Mouse (Mus musculus) cerebellum, postnatal 10 days (tissue): ENCODE data around the gene Bak1.
A peak's percentile ranks its signal among the peaks of the same experiment; 100 is the strongest.

ENCODE experiments used
- DNase-seq, 2 experiments: peaks; one replicate each; pipeline ENCODE4 v3.0.0; 2021; ENCODE audit warnings: mixed read lengths in 2 of 2

Gene Bak1

GRCm38 (mm10) chr17:27028909-27029308 lies at the start of gene Bak1:
TSS of gene Bak1 (minus strand) at chr17:27029009.
- no peak for DNase-seq

GRCm38 (mm10) chr17:27078499-27078898 lies 49.7 kb upstream of the Bak1 start:
- no peak for DNase-seq

- DNase-seq: peak; percentile 36 to 56
Observed at GRCm38 (mm10) chr17:27077920-27078319, 49.1 kb upstream of the Bak1 start.

GRCm38 (mm10) chr17:27077133-27077532 lies 48.3 kb upstream of the Bak1 start:
- DNase-seq: no peak

- peak; percentile 50 to 54 for DNase-seq
Observed at GRCm38 (mm10) chr17:27074849-27075745, 46.3 kb upstream of the Bak1 start.

GRCm38 (mm10) chr17:27074236-27074635 lies 45.4 kb upstream of the Bak1 start:
- DNase-seq: peak; percentile 55 to 65

- DNase-seq: peak in 1 of 2 experiments; percentile 31
Observed at GRCm38 (mm10) chr17:27073778-27074177, 45.0 kb upstream of the Bak1 start.

- DNase-seq: peak in 1 of 2 experiments; percentile 36
Observed at GRCm38 (mm10) chr17:27073126-27073525, 44.3 kb upstream of the Bak1 start.

- peak; percentile 66 to 69 for DNase-seq
Observed at GRCm38 (mm10) chr17:27072363-27072762, 43.6 kb upstream of the Bak1 start.

- peak; percentile 79 to 85 for DNase-seq
Observed at GRCm38 (mm10) chr17:27071630-27072029, 42.8 kb upstream of the Bak1 start.

GRCm38 (mm10) chr17:27070913-27071312 lies 42.1 kb upstream of the Bak1 start:
- peak in 1 of 2 experiments; percentile 50 for DNase-seq

- peak in 1 of 2 experiments; percentile 48 for DNase-seq
Observed at GRCm38 (mm10) chr17:27069071-27069470, 40.3 kb upstream of the Bak1 start.

GRCm38 (mm10) chr17:27066065-27066464 lies 37.3 kb upstream of the Bak1 start:
- DNase-seq: no peak

- DNase-seq: no peak
Observed at GRCm38 (mm10) chr17:27064195-27064594, 35.4 kb upstream of the Bak1 start.

- DNase-seq: no peak
Observed at GRCm38 (mm10) chr17:27063717-27064116, 34.9 kb upstream of the Bak1 start.

GRCm38 (mm10) chr17:27062684-27063083 lies 33.9 kb upstream of the Bak1 start:
- no peak for DNase-seq

- no peak for DNase-seq
Observed at GRCm38 (mm10) chr17:27061727-27062126, 32.9 kb upstream of the Bak1 start.

- DNase-seq: no peak
Observed at GRCm38 (mm10) chr17:27060698-27061097, 31.9 kb upstream of the Bak1 start.

GRCm38 (mm10) chr17:27057517-27058055 lies 28.8 kb upstream of the Bak1 start:
- no peak for DNase-seq

- DNase-seq: peak; percentile 60 to 65
Observed at GRCm38 (mm10) chr17:27056812-27057516, 28.2 kb upstream of the Bak1 start, which contains the start of gene Itpr3. TSS of gene Itpr3 (plus strand) at chr17:27057304.

GRCm38 (mm10) chr17:27056170-27056569 lies 27.4 kb upstream of the Bak1 start:
- no peak for DNase-seq

- no peak for DNase-seq
Observed at GRCm38 (mm10) chr17:27051514-27051913, 22.7 kb upstream of the Bak1 start.

- DNase-seq: no peak
Observed at GRCm38 (mm10) chr17:27050853-27051252, 22.0 kb upstream of the Bak1 start.
